Mouse (Mus musculus): Measurements from ENCODE around the gene Wdfy4. TPM values are rescaled to one million over a fixed set of nuclear protein-coding genes. Genes with fewer than 3 reads are reported as not detected.

Wdfy4 gene
- total RNA-seq (2023), result 138 and 169 TPM in 2 replicates

DNA sequence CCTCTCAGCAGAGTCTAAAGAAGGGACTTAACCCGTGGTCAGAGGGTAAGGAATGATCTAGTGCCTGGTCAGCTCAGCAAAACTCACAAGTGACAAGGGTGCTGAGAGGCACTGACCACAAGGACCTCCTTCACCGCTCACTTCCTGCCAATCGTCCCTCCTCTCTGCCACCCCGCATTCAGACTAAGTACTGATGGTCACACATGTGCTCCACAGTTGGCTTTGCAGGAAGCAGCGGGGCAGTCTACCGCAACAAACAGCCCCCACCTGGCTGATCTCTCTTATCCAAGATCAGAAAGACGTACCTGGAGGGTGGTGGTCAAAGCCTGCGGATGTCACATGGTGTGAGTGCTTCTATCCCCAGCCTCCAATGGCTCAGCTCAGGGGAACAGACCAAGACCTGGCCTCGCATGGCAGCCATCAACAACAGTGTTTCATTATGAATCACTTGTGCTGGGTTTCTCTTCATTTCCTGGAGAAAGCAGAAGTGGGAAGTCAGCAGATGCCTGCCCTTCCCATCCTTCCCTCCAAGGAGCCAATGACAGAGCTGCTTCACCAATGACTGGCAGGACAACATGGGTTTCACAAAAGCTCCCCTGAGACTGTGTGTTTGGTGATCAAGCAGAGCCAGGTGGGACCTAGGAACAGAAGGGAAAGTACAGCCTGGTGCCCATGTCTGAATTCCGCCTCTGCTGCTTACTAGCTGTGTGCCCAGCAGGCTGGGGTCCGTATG is at the start of gene Wdfy4:
Wdfy4 (minus strand) TSS at position 441 of the 733 bp plus-strand sequence.

DNA sequence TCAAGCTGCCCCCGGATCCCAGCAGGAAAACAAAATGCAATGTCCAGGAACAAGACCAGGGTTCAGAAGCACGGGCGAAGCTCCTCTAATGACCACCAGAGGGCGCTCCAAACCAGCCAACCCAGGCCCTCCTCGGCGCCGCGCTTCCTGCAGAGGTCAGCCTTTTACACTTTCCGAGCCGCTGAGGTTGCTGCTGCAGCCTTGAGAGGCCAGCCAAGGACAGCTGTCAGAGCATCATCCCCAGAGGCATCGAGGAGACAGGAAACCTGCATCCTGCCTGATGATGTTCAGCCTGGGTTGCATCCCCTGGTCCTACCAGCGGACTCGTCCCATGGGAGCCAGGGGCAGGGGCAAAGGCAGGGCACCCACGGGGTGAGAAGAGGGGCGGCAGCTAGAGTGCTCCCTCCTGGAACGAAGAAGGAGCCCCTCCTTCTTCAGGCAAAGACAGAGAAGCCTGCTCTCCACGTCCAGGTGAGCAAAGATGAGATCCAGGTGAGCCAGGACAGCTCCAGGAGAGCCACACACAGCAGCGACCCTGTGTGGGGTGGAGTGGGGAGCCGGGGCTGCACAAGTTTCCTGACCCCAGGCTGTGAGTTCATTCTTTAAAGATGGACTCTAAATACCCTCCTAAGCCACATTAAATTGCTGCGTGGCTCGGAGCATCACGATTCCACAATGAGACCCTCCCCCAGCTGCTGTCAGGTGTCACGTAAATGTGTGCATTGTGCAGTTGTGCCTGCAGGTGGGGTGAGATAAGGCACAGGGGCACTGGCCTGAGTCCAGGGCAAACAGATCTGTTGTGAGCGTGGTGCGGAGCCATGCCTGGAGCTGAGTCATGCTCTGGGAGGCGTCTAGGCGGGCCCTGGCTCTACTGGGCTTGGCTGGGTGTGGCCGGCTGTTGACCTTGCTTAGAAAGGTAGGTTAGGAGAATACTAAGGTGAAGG is 28.8 kb upstream of the Wdfy4 start, which contains the start of gene Arhgap22:
Arhgap22 (plus strand) TSS at position 204 of the 944 bp plus-strand sequence.

DNA sequence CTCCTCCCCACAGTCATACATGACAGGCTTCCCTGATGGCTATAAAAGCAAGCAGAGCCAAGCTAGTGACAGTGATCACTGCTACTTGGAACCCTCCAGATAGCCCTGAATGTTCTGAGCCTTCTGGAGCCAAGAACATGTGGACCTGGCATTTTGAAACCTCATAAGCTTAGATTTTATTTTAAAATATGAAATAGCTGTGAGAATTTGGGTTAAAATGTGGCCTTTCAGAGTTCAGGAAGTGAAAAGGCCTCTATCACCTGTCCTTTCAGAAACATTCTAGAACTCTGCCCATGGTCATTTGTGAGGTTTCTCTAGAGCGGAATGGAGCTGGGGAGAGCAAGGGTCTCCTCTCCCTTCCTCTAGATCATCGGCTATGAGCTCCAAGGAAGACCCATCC is 194.2 kb downstream of the Wdfy4 start, which contains the start of gene Lrrc18:
Lrrc18 (plus strand) TSS at position 301 of the 400 bp plus-strand sequence.

Other genes with a start within 250 kb of the Wdfy4 start
- not detected in 2 replicates for gene Lrrc18, start 194.1 kb downstream of the Wdfy4 start, total RNA-seq (2023)
- 0.45 TPM in 1 of 2 replicates, not detected in the other for gene Arhgap22, start 28.5 kb upstream of the Wdfy4 start, total RNA-seq (2023)